Mouse (Mus musculus) liver, embryonic 15.5 days (tissue): ENCODE data around the gene Gm19935. TPM values are rescaled to one million over a fixed set of nuclear protein-coding genes. Genes with fewer than 3 reads are reported as not detected.

Source experiments
- ATAC-seq: fragments of 200-750 bp; cut with Nextera tagmentation; 2 replicates; pipeline ENCODE4 v1.8.0; 2017; ENCODE audit warnings: moderate number of reproducible peaks, mild to moderate bottlenecking, moderate library complexity; ENCODE audit not compliant: insufficient read depth
- H3K27ac ChIP-seq: fragments of 300-500 bp; sonication (generic); replicated peaks from 2 replicates; pipeline ENCODE4 v1.5.1; 2015; ENCODE audit warnings: mild to moderate bottlenecking, inconsistent platforms
- H3K27me3 ChIP-seq: fragments of 300-500 bp; sonication (generic); 2 replicates; pipeline ENCODE4 v1.6.1; 2015; ENCODE audit warnings: mild to moderate bottlenecking, inconsistent platforms
- H3K36me3 ChIP-seq: fragments of 300-500 bp; sonication (generic); replicated peaks from 2 replicates; pipeline ENCODE4 v1.6.1; 2015; ENCODE audit warnings: moderate library complexity, mild to moderate bottlenecking, inconsistent platforms
- H3K4me1 ChIP-seq: fragments of 300-500 bp; sonication (generic); replicated peaks from 2 replicates; pipeline ENCODE4 v1.6.1; 2015; ENCODE audit warnings: inconsistent platforms
- H3K4me2 ChIP-seq: fragments of 300-500 bp; sonication (generic); 2 replicates; pipeline ENCODE4 v1.6.1; 2015; ENCODE audit warnings: moderate library complexity, mild to moderate bottlenecking, inconsistent platforms
- H3K4me3 ChIP-seq: fragments of 300-500 bp; sonication (generic); replicated peaks from 2 replicates; pipeline ENCODE4 v1.5.1; 2015; ENCODE audit warnings: mild to moderate bottlenecking, inconsistent platforms
- H3K9ac ChIP-seq: fragments of 300-500 bp; sonication (generic); 2 replicates; pipeline ENCODE4 v1.6.1; 2015; ENCODE audit warnings: moderate library complexity, mild to moderate bottlenecking, inconsistent platforms
- H3K9me3 ChIP-seq: fragments of 300-500 bp; sonication (generic); replicated peaks from 2 replicates; pipeline ENCODE4 v1.6.1; 2016; ENCODE audit warnings: inconsistent platforms
- WGBS: fragments of 180-500 bp; shearing (Covaris S2); methylation state at CpG from one replicate; pipeline ENCODE4 v1.1.7; 2015; ENCODE audit warnings: mixed read lengths; ENCODE audit not compliant: insufficient replicate concordance; 5-methylcytosine and 5-hydroxymethylcytosine counted together
- polyA plus RNA-seq: library from polyadenylated mRNA; unstranded; fragments of >200 nt; fragmentation: Nextera tagmentation; extraction: Ambion mirVana; gene quantifications from 2 replicates; pipeline ENCODE4 v1.2.1, GENCODE M21; 2015

Gene Gm19935
- polyA plus RNA-seq, 1 experiment from 2014 or later = not detected

- Histone ChIP-seq H3K9me3 (no peaks in the 10 kb centered on the region), H3K27me3 (no peaks in the 10 kb centered on the region), H3K27ac (no peak overlapping the region), H3K9ac (no peak overlapping the region), H3K36me3 (no peaks in the 10 kb centered on the region), H3K4me1 (no peaks in the 10 kb centered on the region), H3K4me2 (no peak overlapping the region), H3K4me3 (no peak overlapping the region)
- ATAC-seq = no peak
- 55% methylated on average over 9 of the region's 9 CpGs for WGBS
Observed at GRCm38 (mm10) chr8:90844179-90844967, 27.2 kb upstream of the Gm19935 start.

GRCm38 (mm10) chr8:90843127-90843526 lies 25.9 kb upstream of the Gm19935 start:
- 70% methylated on average over 6 of the region's 6 CpGs for WGBS
- H3K27me3 ChIP-seq = no peaks in the 10 kb centered on the region
- H3K4me2 ChIP-seq = no peak overlapping the region
- no peaks in the 10 kb centered on the region for H3K36me3 ChIP-seq
- H3K27ac ChIP-seq = no peak overlapping the region
- no peak overlapping the region for H3K4me3 ChIP-seq
- no peaks in the 10 kb centered on the region for H3K4me1 ChIP-seq
- H3K9ac ChIP-seq = no peak overlapping the region
- ATAC-seq = no peak
- no peaks in the 10 kb centered on the region for H3K9me3 ChIP-seq

- ATAC-seq = no peak
- WGBS = 54% methylated on average over 13 of the region's 13 CpGs
Observed at GRCm38 (mm10) chr8:90841321-90841720, 24.1 kb upstream of the Gm19935 start.

GRCm38 (mm10) chr8:90839725-90840714 lies 22.8 kb upstream of the Gm19935 start:
- 39% methylated on average over 11 of the region's 11 CpGs for WGBS

More at GRCm38 (mm10) chr8:90841321-90841720, 24.1 kb upstream of the Gm19935 start:
- H3K4me3 ChIP-seq = no peak overlapping the region
- no peaks in the 10 kb centered on the region for H3K27me3 ChIP-seq
- no peak overlapping the region for H3K27ac ChIP-seq
- no peak overlapping the region for H3K4me2 ChIP-seq
- H3K9ac ChIP-seq = no peak overlapping the region
- H3K9me3 ChIP-seq = no peaks in the 10 kb centered on the region
- H3K4me1 ChIP-seq = no peaks in the 10 kb centered on the region
- H3K36me3 ChIP-seq = no peaks in the 10 kb centered on the region

GRCm38 (mm10) chr8:90837440-90837839 lies 20.2 kb upstream of the Gm19935 start:
- no peaks in the 10 kb centered on the region for H3K36me3 ChIP-seq
- no peak overlapping the region for H3K4me2 ChIP-seq
- 0 out of 2 replicates have a peak, but pooled peaks cover 3% of the 10 kb centered on the region for H3K4me1 ChIP-seq
- H3K4me3 ChIP-seq = no peak overlapping the region
- H3K27me3 ChIP-seq = no peaks in the 10 kb centered on the region
- 71% methylated on average over 6 of the region's 6 CpGs for WGBS
- no peak overlapping the region for H3K9ac ChIP-seq
- no peaks in the 10 kb centered on the region for H3K9me3 ChIP-seq
- no peak overlapping the region for H3K27ac ChIP-seq
- ATAC-seq = no peak

More at GRCm38 (mm10) chr8:90839725-90840714, 22.8 kb upstream of the Gm19935 start:
- H3K9me3 ChIP-seq = no peaks in the 10 kb centered on the region
- ATAC-seq = no peak
- H3K27ac ChIP-seq = no peak overlapping the region
- no peak overlapping the region for H3K4me2 ChIP-seq
- no peaks in the 10 kb centered on the region for H3K4me1 ChIP-seq
- no peaks in the 10 kb centered on the region for H3K36me3 ChIP-seq
- H3K4me3 ChIP-seq = no peak overlapping the region
- H3K9ac ChIP-seq = no peak overlapping the region
- H3K27me3 ChIP-seq = no peaks in the 10 kb centered on the region

- no peak for ATAC-seq
- no peak overlapping the region for H3K4me2 ChIP-seq
- no peaks in the 10 kb centered on the region for H3K9me3 ChIP-seq
- no peak overlapping the region for H3K27ac ChIP-seq
- H3K9ac ChIP-seq = no peak overlapping the region
- peaks cover 11% of the 10 kb centered on the region for H3K4me1 ChIP-seq
- no peak overlapping the region for H3K4me3 ChIP-seq
- WGBS = 51% methylated on average over 3 of the region's 3 CpGs
- H3K36me3 ChIP-seq = no peaks in the 10 kb centered on the region
- H3K27me3 ChIP-seq = no peaks in the 10 kb centered on the region
Observed at GRCm38 (mm10) chr8:90834321-90834672, 17.1 kb upstream of the Gm19935 start.

GRCm38 (mm10) chr8:90833628-90834320 lies 16.6 kb upstream of the Gm19935 start:
- no peaks in the 10 kb centered on the region for H3K27me3 ChIP-seq
- 37% methylated on average over 6 of the region's 6 CpGs for WGBS
- no peak overlapping the region for H3K27ac ChIP-seq
- H3K4me2 ChIP-seq = no peak overlapping the region
- H3K4me1 ChIP-seq = peaks cover 16% of the 10 kb centered on the region
- H3K9me3 ChIP-seq = no peaks in the 10 kb centered on the region
- no peak for ATAC-seq
- H3K9ac ChIP-seq = no peak overlapping the region
- H3K36me3 ChIP-seq = no peaks in the 10 kb centered on the region
- H3K4me3 ChIP-seq = no peak overlapping the region

GRCm38 (mm10) chr8:90832576-90833289 lies 15.5 kb upstream of the Gm19935 start:
- 29% methylated on average over 5 of the region's 5 CpGs for WGBS
- H3K4me1 ChIP-seq = peaks cover 25% of the 10 kb centered on the region
- H3K27me3 ChIP-seq = no peaks in the 10 kb centered on the region
- no peaks in the 10 kb centered on the region for H3K36me3 ChIP-seq
- no peak overlapping the region for H3K4me3 ChIP-seq
- H3K4me2 ChIP-seq = no peak overlapping the region
- H3K9ac ChIP-seq = no peak overlapping the region
- no peak for ATAC-seq
- no peaks in the 10 kb centered on the region for H3K9me3 ChIP-seq
- no peak overlapping the region for H3K27ac ChIP-seq

GRCm38 (mm10) chr8:90830980-90831379 lies 13.8 kb upstream of the Gm19935 start:
- Histone ChIP-seq H3K4me1 (peaks cover 25% of the 10 kb centered on the region), H3K4me2 (no peak overlapping the region), H3K9ac (no peak overlapping the region), H3K4me3 (no peak overlapping the region), H3K9me3 (no peaks in the 10 kb centered on the region), H3K27ac (no peak overlapping the region), H3K27me3 (no peaks in the 10 kb centered on the region), H3K36me3 (no peaks in the 10 kb centered on the region)
- 54% methylated on average over 8 of the region's 8 CpGs for WGBS
- no peak for ATAC-seq

GRCm38 (mm10) chr8:90829825-90830224 lies 12.6 kb upstream of the Gm19935 start:
- Histone ChIP-seq H3K9me3 (no peaks in the 10 kb centered on the region), H3K4me3 (peak overlapping the region; percentile 57), H3K27ac (no peak overlapping the region), H3K4me2 (peak overlapping the region; percentile 78), H3K36me3 (no peaks in the 10 kb centered on the region), H3K4me1 (peaks cover 25% of the 10 kb centered on the region), H3K9ac (no peak overlapping the region), H3K27me3 (no peaks in the 10 kb centered on the region)
- WGBS = 50% methylated on average over 1 of the region's 1 CpGs
- ATAC-seq = peak; percentile 24; the same call in 1 of the 2 replicates
